Mouse (Mus musculus) heart, embryonic 15.5 days (tissue): ENCODE data around the gene Cplx2. TPM values are rescaled to one million over a fixed set of nuclear protein-coding genes. Genes with fewer than 3 reads are reported as not detected.
A peak's percentile ranks its signal among the peaks of the same experiment; 100 is the strongest.

Source experiments
- ATAC-seq: fragments of 200-750 bp; cut with Nextera tagmentation; replicated peaks from 2 replicates; pipeline ENCODE4 v1.8.0; 2017; ENCODE audit warnings: low read depth, moderate TSS enrichment; ENCODE audit not compliant: insufficient number of reproducible peaks, insufficient read depth, low FRiP score
- H3K27ac ChIP-seq: fragments of 300-500 bp; sonication (generic); 2 replicates; pipeline ENCODE4 v1.5.1; 2015; ENCODE audit warnings: mild to moderate bottlenecking, inconsistent platforms
- H3K27me3 ChIP-seq: fragments of 300-500 bp; sonication (generic); 2 replicates; pipeline ENCODE4 v1.6.1; 2015; ENCODE audit warnings: inconsistent platforms
- H3K36me3 ChIP-seq: fragments of 300-500 bp; sonication (generic); 2 replicates; pipeline ENCODE4 v1.6.1; 2015; ENCODE audit warnings: mild to moderate bottlenecking, inconsistent platforms
- H3K4me1 ChIP-seq: fragments of 300-500 bp; sonication (generic); replicated peaks from 2 replicates; pipeline ENCODE4 v1.6.1; 2015; ENCODE audit warnings: inconsistent platforms
- H3K4me2 ChIP-seq: fragments of 300-500 bp; sonication (generic); 2 replicates; pipeline ENCODE4 v1.6.1; 2015; ENCODE audit warnings: inconsistent platforms, mild to moderate bottlenecking, moderate library complexity
- H3K4me3 ChIP-seq: fragments of 300-500 bp; sonication (generic); 2 replicates; pipeline ENCODE4 v1.5.1; 2015; ENCODE audit warnings: mild to moderate bottlenecking, inconsistent platforms
- H3K9ac ChIP-seq: fragments of 300-500 bp; sonication (generic); 2 replicates; pipeline ENCODE4 v1.6.1; 2015; ENCODE audit warnings: mild to moderate bottlenecking, inconsistent platforms
- H3K9me3 ChIP-seq: fragments of 300-500 bp; sonication (generic); replicated peaks from 2 replicates; pipeline ENCODE4 v1.6.1; 2016; ENCODE audit warnings: inconsistent platforms
- WGBS: fragments of 180-500 bp; shearing (Covaris S2); methylation state at CpG from one replicate; pipeline ENCODE4 v1.1.7; 2015; ENCODE audit warnings: mixed read lengths; 5-methylcytosine and 5-hydroxymethylcytosine counted together
- polyA plus RNA-seq: library from polyadenylated mRNA; unstranded; fragments of >200 nt; fragmentation: Nextera tagmentation; extraction: Ambion mirVana; gene quantifications from 2 replicates; pipeline ENCODE4 v1.2.1, GENCODE M21; 2015

The Cplx2 gene
- polyA plus RNA-seq, 1 experiment from 2014 or later, result 1.9 TPM

- 31% methylated on average over 19 of the region's 19 CpGs for WGBS
- Histone ChIP-seq H3K4me3 (no peak overlapping the region), H3K27ac (no peak overlapping the region), H3K9me3 (no peaks in the 10 kb centered on the region), H3K4me2 (peak overlapping the region; percentile 35), H3K27me3 (peaks cover 25% of the 10 kb centered on the region), H3K4me1 (peaks cover 18% of the 10 kb centered on the region), H3K9ac (no peak overlapping the region), H3K36me3 (no peaks in the 10 kb centered on the region)
- no peak for ATAC-seq
Measured at GRCm38 (mm10) chr13:54385008-54386004, 14.2 kb downstream of the Cplx2 start.

- ATAC-seq, result peak; percentile 64; the same call in 1 of the 2 replicates
- Histone ChIP-seq H3K4me3 (no peak overlapping the region), H3K9me3 (no peaks in the 10 kb centered on the region), H3K27me3 (peaks cover 12% of the 10 kb centered on the region), H3K9ac (no peak overlapping the region), H3K27ac (peak overlapping the region; percentile 2; the same call in 1 of the 2 replicates), H3K4me1 (peaks cover 16% of the 10 kb centered on the region), H3K4me2 (peak overlapping the region; percentile 14; the same call in 1 of the 2 replicates), H3K36me3 (no peaks in the 10 kb centered on the region)
- WGBS, result 11% methylated on average over 8 of the region's 8 CpGs
Measured at GRCm38 (mm10) chr13:54389971-54390564, 18.9 kb downstream of the Cplx2 start.

GRCm38 (mm10) chr13:54390565-54391013 lies 19.4 kb downstream of the Cplx2 start:
- Histone ChIP-seq H3K9me3 (no peaks in the 10 kb centered on the region), H3K4me2 (no peak overlapping the region), H3K27ac (peak overlapping the region; percentile 2; the same call in 1 of the 2 replicates), H3K9ac (no peak overlapping the region), H3K4me3 (no peak overlapping the region), H3K4me1 (peaks cover 13% of the 10 kb centered on the region), H3K27me3 (peaks cover 9% of the 10 kb centered on the region), H3K36me3 (no peaks in the 10 kb centered on the region)
- 77% methylated on average over 7 of the region's 7 CpGs for WGBS
- no peak for ATAC-seq

GRCm38 (mm10) chr13:54391313-54391712 lies 20.2 kb downstream of the Cplx2 start:
- peaks cover 13% of the 10 kb centered on the region for H3K4me1 ChIP-seq
- no peak overlapping the region for H3K4me2 ChIP-seq
- H3K4me3 ChIP-seq, result no peak overlapping the region
- peaks cover 8% of the 10 kb centered on the region for H3K27me3 ChIP-seq
- no peaks in the 10 kb centered on the region for H3K9me3 ChIP-seq
- no peaks in the 10 kb centered on the region for H3K36me3 ChIP-seq
- no peak overlapping the region for H3K27ac ChIP-seq
- WGBS, result 93% methylated on average over 4 of the region's 4 CpGs
- no peak overlapping the region for H3K9ac ChIP-seq
- no peak for ATAC-seq

GRCm38 (mm10) chr13:54397069-54397468 lies 25.9 kb downstream of the Cplx2 start:
- no peak for ATAC-seq
- no peaks in the 10 kb centered on the region for H3K9me3 ChIP-seq
- WGBS, result 75% methylated on average over 4 of the region's 4 CpGs
- no peak overlapping the region for H3K4me3 ChIP-seq
- no peaks in the 10 kb centered on the region for H3K4me1 ChIP-seq
- H3K4me2 ChIP-seq, result no peak overlapping the region
- no peak overlapping the region for H3K9ac ChIP-seq
- no peaks in the 10 kb centered on the region for H3K27me3 ChIP-seq
- H3K36me3 ChIP-seq, result no peaks in the 10 kb centered on the region
- H3K27ac ChIP-seq, result no peak overlapping the region

- H3K27ac ChIP-seq, result no peak overlapping the region
- no peak for ATAC-seq
Measured at GRCm38 (mm10) chr13:54400565-54401179, 29.5 kb downstream of the Cplx2 start.

GRCm38 (mm10) chr13:54401180-54401569 lies 30.0 kb downstream of the Cplx2 start:
- no peak overlapping the region for H3K9ac ChIP-seq
- H3K27ac ChIP-seq, result no peak overlapping the region
- H3K4me2 ChIP-seq, result no peak overlapping the region
- H3K27me3 ChIP-seq, result no peaks in the 10 kb centered on the region
- no peaks in the 10 kb centered on the region for H3K36me3 ChIP-seq
- 56% methylated on average over 5 of the region's 5 CpGs for WGBS
- peaks cover 6% of the 10 kb centered on the region for H3K4me1 ChIP-seq
- H3K9me3 ChIP-seq, result no peaks in the 10 kb centered on the region
- no peak for ATAC-seq
- H3K4me3 ChIP-seq, result no peak overlapping the region

More at GRCm38 (mm10) chr13:54400565-54401179, 29.5 kb downstream of the Cplx2 start:
- no peaks in the 10 kb centered on the region for H3K9me3 ChIP-seq
- H3K4me2 ChIP-seq, result no peak overlapping the region
- peaks cover 6% of the 10 kb centered on the region for H3K4me1 ChIP-seq
- no peak overlapping the region for H3K9ac ChIP-seq
- no peak overlapping the region for H3K4me3 ChIP-seq
- WGBS, result 53% methylated on average over 7 of the region's 7 CpGs
- no peaks in the 10 kb centered on the region for H3K36me3 ChIP-seq
- no peaks in the 10 kb centered on the region for H3K27me3 ChIP-seq

GRCm38 (mm10) chr13:54402346-54402745 lies 31.2 kb downstream of the Cplx2 start:
- ATAC-seq, result no peak
- H3K4me3 ChIP-seq, result no peak overlapping the region
- peaks cover 6% of the 10 kb centered on the region for H3K4me1 ChIP-seq
- H3K36me3 ChIP-seq, result no peaks in the 10 kb centered on the region
- no peaks in the 10 kb centered on the region for H3K27me3 ChIP-seq
- no peaks in the 10 kb centered on the region for H3K9me3 ChIP-seq
- no peak overlapping the region for H3K9ac ChIP-seq
- H3K27ac ChIP-seq, result no peak overlapping the region
- no peak overlapping the region for H3K4me2 ChIP-seq
- 72% methylated on average over 4 of the region's 4 CpGs for WGBS

- no peak overlapping the region for H3K4me2 ChIP-seq
- H3K27ac ChIP-seq, result no peak overlapping the region
- ATAC-seq, result no peak
- H3K36me3 ChIP-seq, result no peaks in the 10 kb centered on the region
- no peaks in the 10 kb centered on the region for H3K27me3 ChIP-seq
- H3K4me1 ChIP-seq, result peaks cover 6% of the 10 kb centered on the region
- H3K9ac ChIP-seq, result no peak overlapping the region
- WGBS, result 51% methylated on average over 17 of the region's 17 CpGs
- H3K4me3 ChIP-seq, result no peak overlapping the region
- H3K9me3 ChIP-seq, result no peaks in the 10 kb centered on the region
Measured at GRCm38 (mm10) chr13:54403224-54404070, 32.3 kb downstream of the Cplx2 start.

- Histone ChIP-seq H3K4me3 (no peak overlapping the region), H3K27ac (no peak overlapping the region), H3K4me1 (peaks cover 6% of the 10 kb centered on the region), H3K27me3 (no peaks in the 10 kb centered on the region), H3K4me2 (no peak overlapping the region), H3K36me3 (no peaks in the 10 kb centered on the region), H3K9ac (no peak overlapping the region), H3K9me3 (no peaks in the 10 kb centered on the region)
- no peak for ATAC-seq
- 50% methylated on average over 3 of the region's 3 CpGs for WGBS
Measured at GRCm38 (mm10) chr13:54404205-54404604, 33.1 kb downstream of the Cplx2 start.
